Mouse (Mus musculus): Measurements from ENCODE around the gene Blm. TPM values are rescaled to one million over a fixed set of nuclear protein-coding genes. Genes with fewer than 3 reads are reported as not detected.

The Blm gene
- total and polyA plus RNA-seq, 3 experiments = 24.1 to 56.2 (median 36.4) TPM

- in situ Hi-C loops (cut with MboI; ENCODE audit: low pct_ligation_motif_present, low pct_unique_long_range_greater_than_20kb, low sequenced_read_pairs) = no loop called here
- H3K4me3 ChIP-seq (replicated peaks in 1 of 3; ENCODE audit: low read depth in 2 of 3, low read length in 2 of 3, poor library complexity in 1 of 3) = no peak overlapping the region
- dilution Hi-C loops (cut with MboI; ENCODE audit: extremely low pct_ligation_motif_present, extremely low pct_unique_long_range_greater_than_20kb, low sequenced_read_pairs) = no loop called here
- no peaks in the 10 kb centered on the region for H3K9me3 ChIP-seq (replicated peaks; ENCODE audit: low read length)
- no peak overlapping the region for H3K9ac ChIP-seq (ENCODE audit: insufficient read depth, low read depth)
- DNase-seq (ENCODE audit: extremely low read depth) = no peak
- H3K4me2 ChIP-seq (ENCODE audit: insufficient read depth, low read depth, poor library complexity, severe bottlenecking) = no peak overlapping the region
- TF ChIP-seq NRF1 (IDR thresholded peaks at IDR 0.05; ENCODE audit: low read depth, low read length) (no peak), GABPA (IDR thresholded peaks at IDR 0.05; ENCODE audit: insufficient replicate concordance, low read depth, low read length) (no peak), CHD1 (IDR thresholded peaks at IDR 0.05; ENCODE audit: low read depth, low read length) (no peak), MAX (IDR thresholded peaks at IDR 0.05; ENCODE audit: low read length) (no peak), SIN3A (IDR thresholded peaks at IDR 0.05; ENCODE audit: low read length) (no peak), MXI1 (IDR thresholded peaks at IDR 0.05; ENCODE audit: low read depth, low read length) (no peak), POLR2AphosphoS2 (IDR thresholded peaks at IDR 0.05; ENCODE audit: low read depth, low read length) (no peak), BHLHE40 (IDR thresholded peaks at IDR 0.05; ENCODE audit: low read depth, low read length) (no peak; the same call in 1 of the 2 replicates)
- H3K27ac ChIP-seq (ENCODE audit: insufficient read depth, low read depth) = no peak overlapping the region
- H3K27me3 ChIP-seq (replicated peaks) = no peaks in the 10 kb centered on the region
- H3K36me3 ChIP-seq (replicated peaks in 1 of 2; ENCODE audit: control insufficient read depth in 1 of 2, insufficient read depth in 1 of 2, low read length in 1 of 2) = peaks cover 4 to 29% of the 10 kb centered on the region in 2 experiments
- H3K4me1 ChIP-seq (ENCODE audit: control insufficient read depth in 1 of 2, insufficient read depth in 2 of 2) = peaks cover 14 to 69% of the 10 kb centered on the region in 2 experiments; a peak in 3 of 4 replicates
- no peaks in the 10 kb centered on the region for H3K79me2 ChIP-seq (replicated peaks; ENCODE audit: control insufficient read depth, extremely low read depth, insufficient read depth, poor library complexity, severe bottlenecking)
Observed at GRCm38 (mm10) chr7:80450354-80450753, 84.6 kb downstream of the Blm start.

- in situ Hi-C loops (cut with MboI; ENCODE audit: low pct_ligation_motif_present, low pct_unique_long_range_greater_than_20kb, low sequenced_read_pairs) = no loop called here
- no peak for DNase-seq (ENCODE audit: extremely low read depth)
- Histone ChIP-seq H3K4me1 (ENCODE audit: control insufficient read depth in 1 of 2, insufficient read depth in 2 of 2) (peaks cover 12 to 69% of the 10 kb centered on the region in 2 experiments; a peak in 3 of 4 replicates), H3K9me3 (replicated peaks; ENCODE audit: low read length) (no peaks in the 10 kb centered on the region), H3K4me3 (replicated peaks in 1 of 3; ENCODE audit: low read depth in 2 of 3, low read length in 2 of 3, poor library complexity in 1 of 3) (no peak overlapping the region), H3K79me2 (replicated peaks; ENCODE audit: control insufficient read depth, extremely low read depth, insufficient read depth, poor library complexity, severe bottlenecking) (no peaks in the 10 kb centered on the region), H3K27me3 (replicated peaks) (no peaks in the 10 kb centered on the region), H3K9ac (ENCODE audit: insufficient read depth, low read depth) (no peak overlapping the region), H3K27ac (ENCODE audit: insufficient read depth, low read depth) (no peak overlapping the region), H3K36me3 (replicated peaks in 1 of 2; ENCODE audit: control insufficient read depth in 1 of 2, insufficient read depth in 1 of 2, low read length in 1 of 2) (peaks cover 4 to 27% of the 10 kb centered on the region in 2 experiments), H3K4me2 (ENCODE audit: insufficient read depth, low read depth, poor library complexity, severe bottlenecking) (no peak overlapping the region)
- dilution Hi-C loops (cut with MboI; ENCODE audit: extremely low pct_ligation_motif_present, extremely low pct_unique_long_range_greater_than_20kb, low sequenced_read_pairs) = no loop called here
- no peak for TF ChIP-seq ZNF384 (IDR thresholded peaks at IDR 0.05; ENCODE audit: low read depth, low read length)
Observed at GRCm38 (mm10) chr7:80449620-80450091, 85.3 kb downstream of the Blm start.

- peaks cover 0 to 11% of the 10 kb centered on the region in 2 experiments for H3K36me3 ChIP-seq (replicated peaks in 1 of 2; ENCODE audit: control insufficient read depth in 1 of 2, insufficient read depth in 1 of 2, low read length in 1 of 2)
- DNase-seq (ENCODE audit: extremely low read depth) = no peak
- no peak overlapping the region for H3K27ac ChIP-seq (ENCODE audit: insufficient read depth, low read depth)
- no peaks in the 10 kb centered on the region for H3K9me3 ChIP-seq (replicated peaks; ENCODE audit: low read length)
- no peaks in the 10 kb centered on the region for H3K79me2 ChIP-seq (replicated peaks; ENCODE audit: control insufficient read depth, extremely low read depth, insufficient read depth, poor library complexity, severe bottlenecking)
- H3K4me2 ChIP-seq (ENCODE audit: insufficient read depth, low read depth, poor library complexity, severe bottlenecking) = no peak overlapping the region
- peaks cover 6 to 57% of the 10 kb centered on the region in 2 experiments; a peak in 3 of 4 replicates for H3K4me1 ChIP-seq (ENCODE audit: control insufficient read depth in 1 of 2, insufficient read depth in 2 of 2)
- H3K27me3 ChIP-seq (replicated peaks) = no peaks in the 10 kb centered on the region
- H3K9ac ChIP-seq (ENCODE audit: insufficient read depth, low read depth) = no peak overlapping the region
- no peak overlapping the region for H3K4me3 ChIP-seq (replicated peaks in 1 of 3; ENCODE audit: low read depth in 2 of 3, low read length in 2 of 3, poor library complexity in 1 of 3)
- dilution Hi-C loops (cut with MboI; ENCODE audit: extremely low pct_ligation_motif_present, extremely low pct_unique_long_range_greater_than_20kb, low sequenced_read_pairs) = no loop called here
- TF ChIP-seq NELFE (IDR thresholded peaks at IDR 0.05; ENCODE audit: low read depth, low read length) (no peak), TBP (conservative IDR thresholded peaks at IDR 0.05; ENCODE audit: low read depth, low read length) (no peak), UBTF (IDR thresholded peaks at IDR 0.05; ENCODE audit: low read depth, low read length) (no peak), PAX5 (IDR thresholded peaks at IDR 0.05; ENCODE audit: low read length) (no peak), HCFC1 (IDR thresholded peaks at IDR 0.05; ENCODE audit: low read depth, low read length) (no peak), ZC3H11A (IDR thresholded peaks at IDR 0.05; ENCODE audit: low read depth, low read length) (no peak), MAFK (IDR thresholded peaks at IDR 0.05; ENCODE audit: insufficient replicate concordance, low read length) (no peak)
- in situ Hi-C loops (cut with MboI; ENCODE audit: low pct_ligation_motif_present, low pct_unique_long_range_greater_than_20kb, low sequenced_read_pairs) = no loop called here
Observed at GRCm38 (mm10) chr7:80447336-80447735, 87.6 kb downstream of the Blm start.

All from CH12.LX (cell line).